Mouse (Mus musculus) stomach, embryonic 16.5 days (tissue): ENCODE measurements around the gene Ncl. TPM values are rescaled to one million over a fixed set of nuclear protein-coding genes. Genes with fewer than 3 reads are reported as not detected.

ENCODE experiments used
- ATAC-seq: fragments of 200-750 bp; cut with Nextera tagmentation; 2 replicates; pipeline ENCODE4 v1.8.0; 2017; ENCODE audit warnings: moderate number of reproducible peaks, moderate TSS enrichment; ENCODE audit not compliant: insufficient read depth, low FRiP score
- H3K27ac ChIP-seq: fragments of 300-500 bp; sonication (generic); 2 replicates; pipeline ENCODE4 v1.5.1; 2014; ENCODE audit warnings: low read length
- H3K27me3 ChIP-seq: fragments of 300-500 bp; sonication (generic); 2 replicates; pipeline ENCODE4 v1.6.1; 2014; ENCODE audit warnings: low read length, control low read depth, mixed read lengths; ENCODE audit not compliant: control insufficient read depth, insufficient read depth
- H3K36me3 ChIP-seq: fragments of 300-500 bp; sonication (generic); 2 replicates; pipeline ENCODE4 v1.6.1; 2014; ENCODE audit warnings: low read length; ENCODE audit not compliant: control insufficient read depth, insufficient read depth
- H3K4me1 ChIP-seq: fragments of 300-500 bp; sonication (generic); 2 replicates; pipeline ENCODE4 v1.6.1; 2014; ENCODE audit warnings: low read length, control low read depth, mixed read lengths; ENCODE audit not compliant: control insufficient read depth, insufficient read depth
- H3K4me2 ChIP-seq: fragments of 300-500 bp; sonication (generic); 2 replicates; pipeline ENCODE4 v1.6.1; 2014; ENCODE audit warnings: low read depth, low read length, mixed read lengths
- H3K4me3 ChIP-seq: fragments of 300-500 bp; sonication (generic); replicated peaks from 2 replicates; pipeline ENCODE4 v1.5.1; 2014; ENCODE audit warnings: mild to moderate bottlenecking, low read length
- H3K9ac ChIP-seq: fragments of 300-500 bp; sonication (generic); 2 replicates; pipeline ENCODE4 v1.6.1; 2014; ENCODE audit warnings: low read length
- H3K9me3 ChIP-seq: fragments of 300-500 bp; sonication (generic); replicated peaks from 2 replicates; pipeline ENCODE4 v1.6.1; 2016; ENCODE audit warnings: low read length, control low read depth; ENCODE audit not compliant: control insufficient read depth
- WGBS: fragments of 180-500 bp; shearing (Covaris S2); extraction: QIAGEN DNeasy Blood & Tissue Kit; methylation state at CpG from one replicate; pipeline ENCODE4 v1.1.7; 2014; 5-methylcytosine and 5-hydroxymethylcytosine counted together
- polyA plus RNA-seq: library from polyadenylated mRNA; unstranded; fragments of >200 nt; fragmentation: Nextera tagmentation; extraction: Ambion mirVana; gene quantifications from 2 replicates; pipeline ENCODE4 v1.2.1, GENCODE M21; 2015

Ncl gene
- polyA plus RNA-seq, 1 experiment from 2014 or later, result 382 TPM

DNA sequence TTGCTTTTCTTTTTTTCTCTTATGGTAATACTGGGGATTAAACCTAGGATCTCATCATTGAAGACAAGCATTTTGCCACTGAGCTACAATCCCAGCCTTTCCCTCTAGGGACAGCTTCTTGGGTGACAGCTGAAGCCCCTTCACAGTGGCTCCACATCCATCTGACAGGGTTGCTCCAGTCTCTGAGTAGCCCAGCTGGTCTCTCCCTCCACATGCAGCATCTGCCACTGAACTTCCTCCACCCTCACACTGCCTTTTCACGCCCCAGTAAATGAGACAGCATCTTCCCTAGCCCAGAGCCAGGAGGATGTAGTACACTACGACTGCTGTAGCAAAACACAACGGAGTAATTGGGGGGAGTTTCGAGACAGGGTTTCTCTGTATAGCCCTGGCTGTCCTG lies 8.9 kb upstream of the Ncl start:
- Histone ChIP-seq H3K4me3 (no peak overlapping the region), H3K27ac (no peak overlapping the region), H3K27me3 (no peaks in the 10 kb centered on the region), H3K4me2 (no peak overlapping the region), H3K9me3 (no peaks in the 10 kb centered on the region), H3K9ac (no peak overlapping the region), H3K36me3 (no peaks in the 10 kb centered on the region), H3K4me1 (no peaks in the 10 kb centered on the region)
- 66% methylated on average over 4 of the region's 4 CpGs for WGBS
- no peak for ATAC-seq

GRCm38 (mm10) chr1:86363671-86364070 lies 4.5 kb upstream of the Ncl start:
- Histone ChIP-seq H3K27me3 (no peaks in the 10 kb centered on the region), H3K36me3 (no peaks in the 10 kb centered on the region), H3K9ac (no peak overlapping the region), H3K4me2 (no peak overlapping the region), H3K27ac (no peak overlapping the region), H3K9me3 (no peaks in the 10 kb centered on the region), H3K4me3 (no peak overlapping the region), H3K4me1 (peaks cover 6% of the 10 kb centered on the region)
- WGBS, result 16% methylated on average over 6 of the region's 6 CpGs
- no peak for ATAC-seq

DNA sequence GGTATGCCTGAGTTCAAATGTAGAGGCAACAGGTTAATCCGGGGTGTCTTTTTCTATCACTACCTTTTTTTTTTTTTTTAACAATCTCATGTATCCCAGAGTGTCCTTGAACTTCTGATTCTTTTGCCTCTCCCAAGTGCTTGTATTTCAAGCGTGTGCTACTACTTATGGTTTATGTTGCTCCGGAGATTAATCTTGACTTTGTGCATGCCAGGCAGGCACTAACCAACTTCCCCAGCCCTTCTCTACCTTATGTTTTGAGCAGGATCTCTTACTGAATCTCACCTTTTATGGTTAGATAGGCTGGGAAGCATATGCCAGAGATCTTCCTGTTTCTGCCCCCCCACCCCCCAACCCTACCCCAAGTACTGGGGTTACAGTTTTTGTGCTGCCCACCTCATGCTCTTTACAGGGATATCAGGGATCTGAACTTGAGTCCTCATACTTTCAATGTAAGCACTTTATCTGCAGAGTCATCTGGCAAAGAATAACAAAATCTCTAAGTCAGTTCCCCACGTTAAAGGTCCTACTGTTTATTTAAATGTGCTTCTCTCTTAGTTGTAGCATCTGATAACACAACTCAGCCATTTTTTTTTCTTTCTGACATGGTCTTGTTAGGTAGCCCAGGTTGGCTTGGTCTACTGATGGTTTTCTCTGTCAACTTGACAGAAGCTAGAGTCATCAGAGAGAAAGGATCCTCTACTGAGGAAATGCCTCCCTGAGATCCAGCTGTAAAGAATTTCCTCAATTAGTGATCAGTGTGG lies 2.8 kb upstream of the Ncl start:
- no peak overlapping the region for H3K27ac ChIP-seq
- WGBS, result 78% methylated on average over 4 of the region's 4 CpGs
- peaks cover 4% of the 10 kb centered on the region; the same call in 1 of the 2 replicates for H3K36me3 ChIP-seq
- no peaks in the 10 kb centered on the region for H3K27me3 ChIP-seq
- no peak overlapping the region for H3K4me2 ChIP-seq
- H3K4me3 ChIP-seq, result no peak overlapping the region
- ATAC-seq, result no peak
- H3K9me3 ChIP-seq, result no peaks in the 10 kb centered on the region
- peaks cover 14% of the 10 kb centered on the region for H3K4me1 ChIP-seq
- no peak overlapping the region for H3K9ac ChIP-seq

DNA sequence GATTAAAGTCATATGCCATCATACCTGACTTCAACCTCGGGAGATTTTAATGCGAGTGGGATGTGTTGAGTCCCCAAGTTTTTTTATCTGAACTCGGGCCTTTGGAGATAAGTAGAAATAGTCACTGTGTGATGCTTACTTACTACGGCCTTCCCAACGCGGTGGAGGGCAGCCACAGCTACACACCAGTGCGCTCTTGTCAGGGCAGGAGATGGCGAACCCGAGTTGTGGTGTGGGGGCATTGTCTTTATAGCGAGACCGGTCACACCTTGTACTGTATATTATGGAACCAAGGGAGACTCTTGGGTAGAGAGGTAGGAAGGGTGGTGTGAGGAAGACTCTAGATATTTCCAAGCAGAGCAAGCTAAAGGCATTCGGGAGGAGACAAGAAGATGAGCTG lies 1.2 kb upstream of the Ncl start:
- Histone ChIP-seq H3K4me2 (peak overlapping the region; percentile 75), H3K9me3 (no peaks in the 10 kb centered on the region), H3K27me3 (no peaks in the 10 kb centered on the region), H3K36me3 (peaks cover 16% of the 10 kb centered on the region; the same call in 1 of the 2 replicates), H3K4me1 (peaks cover 19% of the 10 kb centered on the region), H3K27ac (peak overlapping the region; percentile 88; the same call in 1 of the 2 replicates), H3K4me3 (peak overlapping the region; percentile 81), H3K9ac (peak overlapping the region; percentile 94)
- no peak for ATAC-seq
- WGBS, result 19% methylated on average over 12 of the region's 12 CpGs

DNA sequence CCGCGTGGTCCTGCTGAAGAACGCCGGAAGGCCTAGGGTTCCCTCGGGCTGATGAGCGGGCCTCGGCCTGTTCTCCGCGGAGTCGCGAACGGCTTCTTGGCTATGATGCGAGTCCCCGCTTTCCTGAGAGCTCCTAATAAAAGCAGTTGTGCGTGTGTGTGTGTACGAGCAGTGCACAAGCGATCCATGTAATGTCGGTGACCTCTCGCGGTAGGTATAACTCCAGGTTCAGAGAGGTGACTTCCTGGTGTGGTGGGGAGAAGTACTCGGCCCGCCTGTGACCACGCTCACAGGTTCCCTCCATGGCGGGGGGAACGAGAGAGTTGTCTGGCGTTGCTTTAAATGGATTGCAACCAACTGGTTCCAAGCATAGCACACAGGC lies 589 bp upstream of the Ncl start:
- Histone ChIP-seq H3K27ac (peak overlapping the region; percentile 88), H3K27me3 (no peaks in the 10 kb centered on the region), H3K9me3 (no peaks in the 10 kb centered on the region), H3K4me2 (peak overlapping the region; percentile 75), H3K4me1 (peaks cover 19% of the 10 kb centered on the region), H3K4me3 (peak overlapping the region; percentile 81), H3K9ac (peak overlapping the region; percentile 94), H3K36me3 (peaks cover 22% of the 10 kb centered on the region; the same call in 1 of the 2 replicates)
- under 1% methylated on average over 26 of the region's 26 CpGs for WGBS
- ATAC-seq, result peak; percentile 1; the same call in 1 of the 2 replicates

DNA sequence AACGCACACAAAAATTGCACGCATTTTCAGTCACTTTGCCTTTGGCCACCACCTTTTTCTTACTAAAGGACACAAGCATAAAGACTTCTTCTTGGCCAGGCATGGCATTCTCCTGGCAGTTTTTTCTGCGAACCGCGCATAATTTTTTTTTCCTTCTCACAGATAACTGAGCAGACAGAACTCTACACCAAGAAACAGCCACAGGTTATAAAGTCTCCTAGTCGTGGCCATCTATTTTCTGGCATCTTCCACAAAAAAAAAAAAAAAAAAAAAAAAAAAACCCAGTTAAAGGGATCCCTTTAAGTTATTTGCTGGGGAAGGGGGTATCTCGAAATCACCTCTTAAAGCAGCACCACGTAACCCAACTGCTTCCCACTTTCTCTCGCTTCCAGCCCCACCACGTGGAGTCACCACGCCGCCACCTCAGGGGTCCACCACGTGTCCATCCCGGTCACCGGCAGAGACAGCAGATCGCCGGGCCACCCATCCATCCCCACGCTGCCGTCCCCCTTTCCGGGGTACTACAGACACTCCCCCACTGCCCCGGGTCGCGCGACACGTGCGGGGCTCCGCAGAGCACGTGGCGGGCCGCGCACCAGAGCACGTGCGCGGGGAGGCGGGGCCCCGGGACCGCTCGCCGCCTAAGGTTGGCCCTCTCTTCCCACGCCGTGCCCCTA lies 833 bp downstream of the Ncl start:
- Histone ChIP-seq H3K27ac (peak overlapping the region; percentile 99), H3K9ac (peak overlapping the region; percentile 95), H3K9me3 (no peaks in the 10 kb centered on the region), H3K4me3 (peak overlapping the region; percentile 81), H3K4me2 (peak overlapping the region; percentile 88), H3K27me3 (no peaks in the 10 kb centered on the region), H3K36me3 (peaks cover 24% of the 10 kb centered on the region; the same call in 1 of the 2 replicates), H3K4me1 (peaks cover 19% of the 10 kb centered on the region)
- no peak; the same call in 1 of the 2 replicates for ATAC-seq
- under 1% methylated on average over 41 of the region's 41 CpGs for WGBS

- Histone ChIP-seq H3K4me1 (peaks cover 13% of the 10 kb centered on the region), H3K9me3 (no peaks in the 10 kb centered on the region), H3K36me3 (peaks cover 53% of the 10 kb centered on the region), H3K4me3 (no peak overlapping the region), H3K27me3 (no peaks in the 10 kb centered on the region), H3K9ac (no peak overlapping the region), H3K27ac (no peak overlapping the region), H3K4me2 (no peak overlapping the region)
- ATAC-seq, result no peak
- 74% methylated on average over 2 of the region's 2 CpGs for WGBS
Measured at GRCm38 (mm10) chr1:86354186-86354585, 5.0 kb downstream of the Ncl start.

DNA sequence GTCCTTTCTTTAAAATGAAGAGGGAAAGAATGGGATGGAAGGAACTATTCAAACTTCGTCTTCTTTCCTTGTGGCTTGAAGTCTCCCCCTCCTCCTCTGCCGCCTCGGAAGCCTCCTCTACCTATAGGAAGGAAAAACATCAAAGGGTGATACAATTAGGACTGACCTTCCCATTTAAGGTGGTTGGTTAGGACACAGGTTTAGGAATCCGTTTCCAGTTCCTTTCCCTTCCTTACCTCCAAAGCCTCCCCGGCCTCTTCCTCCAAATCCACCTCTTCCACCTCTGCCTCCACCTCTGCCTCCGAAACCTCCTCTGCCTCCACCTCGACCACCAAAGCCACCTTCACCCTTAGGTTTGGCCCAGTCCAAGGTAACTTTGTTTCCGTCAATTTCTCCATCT lies 8.6 kb downstream of the Ncl start:
- H3K36me3 ChIP-seq, result peaks cover 43% of the 10 kb centered on the region

DNA sequence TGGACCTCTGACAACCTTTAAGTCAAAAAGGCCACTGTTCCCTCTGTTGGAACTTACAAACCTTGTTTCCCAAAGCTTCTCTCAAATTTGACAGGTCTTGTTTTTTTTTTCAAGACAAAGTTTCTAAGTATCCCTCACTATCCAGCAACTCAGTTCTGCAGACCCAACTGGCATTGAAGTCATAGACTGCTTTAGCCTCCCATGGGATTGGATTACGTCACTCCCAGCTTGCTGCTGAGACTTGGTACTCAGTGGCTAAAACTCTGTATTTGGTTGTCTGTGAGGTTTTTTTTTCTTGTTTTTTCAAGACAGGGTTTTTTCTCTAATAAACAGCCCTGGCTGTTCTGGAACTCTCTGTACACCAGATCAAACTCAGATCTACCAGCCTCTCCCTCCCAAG lies 9.5 kb downstream of the Ncl start:
- 89% methylated on average over 1 of the region's 1 CpGs for WGBS
- Histone ChIP-seq H3K27me3 (no peaks in the 10 kb centered on the region), H3K9me3 (no peaks in the 10 kb centered on the region), H3K36me3 (peaks cover 36% of the 10 kb centered on the region), H3K4me2 (no peak overlapping the region), H3K9ac (no peak overlapping the region), H3K4me1 (no peaks in the 10 kb centered on the region), H3K27ac (no peak overlapping the region), H3K4me3 (no peak overlapping the region)
- ATAC-seq, result no peak

More for the DNA sequence above, 8.6 kb downstream of the Ncl start:
- no peak overlapping the region for H3K27ac ChIP-seq
- H3K4me3 ChIP-seq, result no peak overlapping the region
- no peak overlapping the region for H3K4me2 ChIP-seq
- ATAC-seq, result no peak
- H3K9ac ChIP-seq, result no peak overlapping the region
- no peaks in the 10 kb centered on the region for H3K27me3 ChIP-seq
- no peaks in the 10 kb centered on the region for H3K9me3 ChIP-seq
- no peaks in the 10 kb centered on the region for H3K4me1 ChIP-seq
- 88% methylated on average over 8 of the region's 8 CpGs for WGBS
